Mouse (Mus musculus) gastrocnemius, postnatal 4 days (tissue): ENCODE measurements at regions not wholly inside any gene's neighbourhood (a gene's known extent, or its start where the extent isn't known, plus 50 kb on each side); places are given as distances from the start of the nearest gene placed in this dataset.

Experiments used
- DNase-seq, 2 experiments: peaks; one replicate each; pipeline ENCODE4 v3.0.0; 2021 to 2022; ENCODE audit warnings: low spot score in 2 of 2, mixed read lengths in 2 of 2

DNA sequence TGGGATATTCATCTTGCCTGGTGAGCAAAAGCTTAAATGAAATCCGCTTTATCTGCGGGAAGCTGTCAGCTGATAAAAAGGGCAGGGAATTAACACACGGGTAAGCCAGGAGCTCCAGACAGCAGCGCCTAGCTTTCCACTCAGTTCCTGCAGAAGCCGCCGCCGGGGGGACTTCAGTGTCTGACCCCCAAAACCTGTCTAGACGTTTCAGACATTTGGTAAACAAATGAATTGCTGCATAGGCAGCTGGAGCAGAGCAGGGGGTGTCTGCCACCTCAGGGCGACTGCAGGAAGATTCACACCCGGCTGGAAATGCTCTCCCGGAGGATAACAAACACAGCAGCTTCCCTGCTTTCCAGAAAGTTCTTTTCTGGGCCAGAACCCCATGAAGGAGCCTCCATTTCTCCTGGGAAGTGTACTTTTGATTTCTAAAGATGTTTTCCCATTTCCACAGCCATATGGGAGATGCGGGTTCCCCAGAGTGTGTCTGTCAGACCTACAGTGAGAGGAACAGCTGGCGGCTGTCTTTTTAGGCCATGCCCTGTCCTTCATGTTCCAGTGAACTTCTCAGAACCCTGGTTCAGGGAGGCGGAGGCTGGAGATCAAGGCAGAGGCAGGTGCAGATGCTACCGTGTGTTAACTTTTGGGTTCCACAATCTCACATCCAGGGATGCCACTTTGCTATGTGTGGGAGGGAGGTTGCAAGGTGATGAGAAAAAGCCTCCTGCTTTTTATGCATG, 58.7 kb upstream of the Pmepa1 start:
- no peak for DNase-seq

DNA sequence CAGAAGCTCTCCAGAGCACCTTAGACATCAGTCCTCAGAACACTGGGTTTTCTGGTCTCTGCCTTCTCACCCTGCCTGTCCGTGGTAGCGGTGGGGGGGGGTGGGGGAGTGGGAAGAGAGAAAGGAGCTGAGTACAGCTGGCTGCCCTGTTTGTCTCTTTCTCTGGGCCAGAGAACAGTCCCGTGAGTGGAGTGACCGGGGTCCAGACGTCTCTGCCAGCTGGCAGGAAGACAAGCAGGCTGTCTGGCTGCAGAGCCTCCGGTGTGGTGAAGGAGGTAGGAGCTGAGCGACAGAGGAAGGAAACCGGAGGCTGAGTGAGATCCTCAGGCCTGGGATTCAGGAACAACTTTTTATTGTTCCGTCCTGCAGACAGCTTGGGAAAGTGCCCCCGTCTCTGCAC, 59.5 kb upstream of the Pmepa1 start:
- DNase-seq: peak; percentile 53 to 77

DNA sequence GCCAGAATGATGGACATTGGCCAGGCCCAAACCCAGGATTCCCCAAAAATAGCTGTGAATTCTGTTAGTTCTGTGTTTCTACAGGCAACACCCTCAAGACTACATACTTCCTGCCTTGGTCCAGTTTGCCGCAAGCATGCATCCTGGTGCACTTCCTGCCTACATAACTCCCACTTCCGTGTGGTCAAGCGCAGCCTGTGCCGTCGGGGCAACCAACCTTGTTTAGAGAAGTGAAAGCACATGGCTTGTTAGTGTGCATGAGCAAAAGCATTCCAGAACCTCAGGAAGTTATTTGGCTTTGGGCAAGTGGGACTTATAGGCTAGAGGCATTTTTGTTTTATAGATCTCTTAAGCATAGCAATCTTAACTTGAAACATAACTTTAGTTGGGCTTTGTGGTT, 61.3 kb upstream of the Pmepa1 start:
- no peak for DNase-seq

DNA sequence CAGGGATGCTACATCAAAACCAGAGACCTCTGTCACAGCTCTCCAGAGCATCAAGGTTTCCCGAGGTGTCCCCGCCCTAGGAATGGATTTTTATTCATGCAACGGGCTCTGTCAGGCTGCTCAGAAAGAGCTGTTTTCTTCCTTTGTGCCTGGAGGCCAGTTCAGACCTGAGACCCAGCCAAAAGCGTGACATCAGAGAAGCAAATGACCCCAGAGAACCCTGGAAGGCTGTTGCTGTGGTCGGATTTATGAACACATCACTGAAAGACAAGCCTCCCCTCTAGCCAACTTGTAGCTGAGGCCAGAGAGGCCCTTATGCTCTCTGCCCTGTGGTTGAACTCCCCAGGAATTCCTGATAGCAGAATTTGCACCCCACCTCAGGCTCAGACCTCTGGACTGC, 62.3 kb upstream of the Pmepa1 start:
- peak in 1 of 2 experiments; percentile 77 for DNase-seq

DNA sequence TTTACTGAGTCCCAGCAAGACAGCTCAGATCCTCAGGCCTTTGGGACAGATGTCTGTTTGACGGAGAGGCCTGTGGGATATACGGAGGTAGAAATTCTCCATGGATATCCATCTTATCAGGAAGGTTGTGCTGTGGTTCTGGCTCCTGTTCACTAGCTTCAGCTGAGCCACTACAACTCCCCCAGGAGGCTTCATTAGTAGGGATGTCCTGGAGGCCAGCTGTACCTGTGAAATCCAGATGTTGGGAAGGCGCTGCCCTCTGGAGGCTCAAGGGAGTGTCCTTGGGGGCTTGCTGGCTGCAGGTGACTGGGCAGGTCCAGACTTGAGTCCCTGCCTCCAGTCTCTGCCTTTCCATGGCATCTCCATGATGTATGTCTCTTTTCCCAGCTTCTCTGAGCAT, 62.9 kb upstream of the Pmepa1 start:
- DNase-seq: no peak

DNA sequence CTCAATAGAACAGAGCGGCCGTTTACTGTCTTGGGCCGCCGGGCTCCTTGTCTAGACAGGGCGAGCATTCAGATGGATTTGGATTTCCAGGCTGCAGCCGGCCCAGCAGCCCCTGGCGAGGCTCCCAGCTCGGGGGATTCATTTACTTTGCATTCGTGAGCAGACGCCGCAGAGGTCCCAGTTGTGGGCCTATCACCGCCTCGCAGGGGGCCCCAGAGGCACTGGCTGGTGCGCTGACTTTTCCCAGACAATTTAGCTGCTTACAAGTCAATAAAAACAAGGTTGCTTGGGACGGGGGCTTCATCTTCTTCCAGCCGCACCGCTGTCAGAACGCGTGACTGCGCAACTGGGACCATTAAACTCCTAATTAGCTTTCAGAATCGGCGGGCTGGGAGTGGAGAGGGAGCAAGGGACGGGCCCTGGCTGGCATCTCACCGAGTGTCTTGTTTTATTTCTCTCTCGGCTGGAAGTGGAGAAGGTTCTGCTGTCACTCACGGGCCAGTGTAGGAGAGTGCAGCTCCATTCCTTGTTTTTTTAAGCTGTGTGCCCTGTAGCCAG, 63.8 kb upstream of the Pmepa1 start:
- peak; percentile 53 to 81 for DNase-seq

DNA sequence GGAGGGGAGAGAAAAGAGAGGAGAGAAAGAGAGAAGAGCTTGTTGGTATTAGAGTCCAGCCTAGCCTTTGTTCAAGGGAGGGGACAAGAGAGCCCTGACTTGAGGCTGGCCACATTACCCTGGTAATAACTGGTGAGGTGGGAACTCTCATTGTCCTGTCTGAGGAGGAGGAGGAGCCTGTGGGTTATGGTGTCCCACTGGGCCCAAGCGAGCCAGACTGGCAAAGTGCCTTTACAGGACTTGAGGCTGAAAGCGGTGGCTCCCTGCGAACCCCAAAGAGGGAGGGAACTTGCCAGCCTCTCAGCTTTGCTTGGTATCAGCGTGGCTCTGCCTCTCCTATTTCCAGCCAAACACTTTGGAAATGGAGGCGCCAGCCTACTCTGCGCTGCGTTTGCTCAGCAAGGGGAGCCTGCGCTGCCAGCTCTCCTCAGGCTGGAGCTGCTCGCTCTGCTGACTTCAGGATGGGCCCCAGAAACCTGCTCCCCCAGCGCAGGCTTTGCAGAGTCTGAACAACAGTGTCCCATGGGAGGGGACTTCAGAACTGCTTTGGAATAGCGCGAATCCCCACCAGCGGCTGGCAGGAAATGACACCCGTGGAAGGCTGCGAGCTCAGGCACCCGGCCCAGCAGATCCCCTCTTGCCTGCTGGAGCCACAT, 66.4 kb upstream of the Pmepa1 start:
- peak in 1 of 2 experiments; percentile 25 for DNase-seq

DNA sequence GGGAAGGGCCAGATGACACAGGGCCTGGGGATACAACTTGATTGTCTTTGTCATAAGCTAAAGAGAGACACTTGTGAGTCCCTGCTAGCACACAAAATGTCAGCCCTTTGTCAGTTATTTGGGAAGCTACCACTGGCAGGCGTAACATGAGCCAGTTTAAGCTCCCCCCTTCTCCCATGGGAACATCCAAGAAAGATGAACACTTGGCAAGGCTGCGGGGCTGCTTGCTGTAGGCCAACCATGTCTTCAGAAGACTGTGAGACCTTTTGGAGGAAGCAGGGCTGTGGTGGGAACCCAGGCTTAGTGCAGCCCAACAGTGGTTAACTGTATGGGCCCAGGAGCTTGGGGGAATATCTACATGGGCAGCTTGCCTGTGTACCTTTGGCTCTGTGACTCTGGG, 67.3 kb upstream of the Pmepa1 start:
- DNase-seq: no peak

DNA sequence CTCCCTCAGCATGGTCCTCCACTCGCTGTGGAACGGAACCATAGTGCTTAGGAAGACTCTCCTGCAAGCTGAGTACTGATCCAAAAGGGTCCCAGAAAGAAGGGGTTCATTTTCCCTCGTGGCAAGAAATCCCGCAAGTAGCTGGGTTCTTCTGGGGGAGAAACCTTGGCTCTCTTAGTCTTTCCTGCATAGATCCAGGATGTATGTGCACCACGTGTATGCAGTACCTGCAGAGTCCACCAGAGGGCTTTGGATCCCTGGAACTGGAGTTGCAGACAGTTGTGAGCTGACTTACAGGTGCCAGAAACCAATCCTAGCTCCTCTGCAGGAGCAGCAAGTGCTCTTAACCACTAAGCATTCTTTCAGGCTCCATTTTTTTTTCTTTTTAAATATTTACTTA, 67.9 kb upstream of the Pmepa1 start:
- no peak for DNase-seq

DNA sequence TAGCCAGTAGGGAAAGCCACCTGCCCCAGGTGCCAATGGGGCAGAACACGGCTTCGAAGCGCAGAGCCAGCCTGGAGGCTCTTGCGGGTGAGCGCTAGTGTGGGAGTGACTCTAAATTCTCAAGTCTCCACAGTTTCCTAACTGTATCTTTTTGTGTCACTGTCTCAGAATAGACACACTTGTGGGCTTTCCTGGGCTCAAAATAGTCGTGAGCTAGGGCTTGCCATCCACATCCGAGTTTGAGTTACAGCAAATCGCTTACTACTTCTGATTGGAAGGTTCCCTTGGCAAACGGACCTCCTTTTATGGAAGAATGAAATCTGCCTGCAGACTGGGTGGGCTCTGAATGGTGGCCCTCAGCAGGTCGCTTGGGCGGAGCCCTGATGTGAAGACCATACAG, 71.0 kb upstream of the Pmepa1 start:
- DNase-seq: no peak

DNA sequence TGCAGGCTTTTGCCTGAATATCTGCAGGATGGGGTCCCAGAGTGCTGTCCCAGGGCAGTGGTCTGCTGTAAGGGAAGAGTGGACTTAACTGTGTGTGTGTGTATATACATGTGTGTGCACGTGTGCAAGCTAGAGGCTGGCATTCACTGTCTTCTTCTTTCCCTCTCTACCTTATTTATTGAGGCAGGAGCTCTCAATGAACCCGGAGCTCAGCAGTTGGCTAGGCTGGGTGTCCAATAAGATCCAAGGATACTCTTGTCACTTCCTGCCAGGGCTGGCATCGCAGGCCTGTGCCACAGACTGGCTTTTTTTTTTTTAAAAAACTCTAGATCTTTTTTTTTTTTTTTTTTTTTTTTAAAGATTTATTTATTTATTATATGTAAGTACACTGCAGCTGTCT, 72.4 kb upstream of the Pmepa1 start:
- DNase-seq: no peak

DNA sequence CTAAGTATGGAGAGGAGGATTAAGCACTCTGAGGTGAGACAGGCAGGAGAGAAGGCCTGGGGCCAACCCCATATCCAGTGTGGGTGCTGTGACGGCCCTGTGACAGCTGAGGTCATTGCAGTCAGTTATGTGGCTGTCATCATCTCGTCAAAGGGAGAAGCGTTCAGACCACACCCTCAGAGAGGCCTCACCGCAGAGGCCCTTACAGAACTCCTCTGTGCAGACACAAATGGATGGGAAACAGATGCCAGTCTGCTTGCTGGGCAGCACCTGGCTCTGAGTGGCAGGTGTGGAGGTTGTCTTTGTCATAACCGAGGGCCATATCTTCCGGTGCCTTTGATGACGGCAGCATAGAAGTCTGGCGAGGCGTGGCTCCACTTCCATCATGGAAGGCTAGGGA, 73.2 kb upstream of the Pmepa1 start:
- DNase-seq: no peak

DNA sequence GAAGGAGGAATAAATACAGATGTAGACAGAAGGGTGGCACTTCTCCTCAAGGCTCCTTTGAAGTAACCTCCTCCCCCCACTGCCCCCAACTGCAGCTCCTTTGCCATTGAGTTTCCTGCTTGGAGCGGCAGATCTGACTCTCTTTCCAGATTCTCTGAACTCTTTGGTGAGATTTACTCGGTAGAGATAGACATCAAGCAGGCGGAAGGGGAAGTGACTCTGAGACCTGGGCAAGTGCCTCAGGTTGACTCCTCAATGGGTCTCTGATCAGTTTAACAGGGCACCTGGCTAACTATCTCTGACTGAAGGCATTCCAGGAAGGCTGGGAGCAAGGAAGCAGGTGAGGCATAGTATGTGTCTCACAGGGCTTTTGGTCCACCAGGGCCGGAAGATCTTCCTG, 73.6 kb upstream of the Pmepa1 start:
- DNase-seq: no peak

DNA sequence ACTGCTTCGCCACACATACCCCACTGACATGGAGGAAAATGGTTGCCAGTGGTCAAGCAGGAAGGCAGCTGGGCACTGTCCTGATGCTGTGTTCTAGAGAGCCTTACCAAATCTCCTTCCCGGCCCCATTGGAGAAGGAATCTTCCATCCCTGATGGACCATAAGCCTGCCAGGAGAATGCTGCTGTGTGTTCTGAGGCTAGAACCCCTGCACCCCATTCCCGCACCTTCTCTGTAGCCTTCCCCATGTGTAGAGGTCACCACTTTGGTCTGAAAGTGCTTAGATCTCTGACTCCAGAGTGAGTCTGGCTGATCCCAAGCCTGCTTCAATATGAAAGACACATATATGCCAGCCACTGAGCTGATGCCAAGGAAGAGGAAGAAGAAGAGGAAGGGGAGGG, 74.1 kb upstream of the Pmepa1 start:
- no peak for DNase-seq

DNA sequence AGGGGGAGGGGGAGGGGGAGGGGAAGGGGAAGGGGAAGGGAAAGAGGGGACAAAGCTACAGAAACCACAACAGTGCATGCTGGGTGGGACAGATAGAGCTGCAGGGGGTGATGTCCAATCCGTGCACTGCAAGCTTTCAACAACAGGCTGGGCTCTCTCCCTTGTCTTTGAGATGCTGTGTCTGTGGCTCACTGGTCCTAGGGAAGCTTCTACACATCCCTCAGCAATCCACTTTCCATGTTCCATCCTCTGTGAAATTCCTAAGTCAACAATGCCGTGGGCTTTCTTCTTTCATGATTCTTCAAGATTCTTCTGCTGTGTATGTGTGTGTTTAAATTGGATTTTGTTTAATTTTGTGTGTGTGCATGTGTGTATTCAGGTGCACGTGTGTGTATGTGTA, 74.5 kb upstream of the Pmepa1 start:
- no peak for DNase-seq

DNA sequence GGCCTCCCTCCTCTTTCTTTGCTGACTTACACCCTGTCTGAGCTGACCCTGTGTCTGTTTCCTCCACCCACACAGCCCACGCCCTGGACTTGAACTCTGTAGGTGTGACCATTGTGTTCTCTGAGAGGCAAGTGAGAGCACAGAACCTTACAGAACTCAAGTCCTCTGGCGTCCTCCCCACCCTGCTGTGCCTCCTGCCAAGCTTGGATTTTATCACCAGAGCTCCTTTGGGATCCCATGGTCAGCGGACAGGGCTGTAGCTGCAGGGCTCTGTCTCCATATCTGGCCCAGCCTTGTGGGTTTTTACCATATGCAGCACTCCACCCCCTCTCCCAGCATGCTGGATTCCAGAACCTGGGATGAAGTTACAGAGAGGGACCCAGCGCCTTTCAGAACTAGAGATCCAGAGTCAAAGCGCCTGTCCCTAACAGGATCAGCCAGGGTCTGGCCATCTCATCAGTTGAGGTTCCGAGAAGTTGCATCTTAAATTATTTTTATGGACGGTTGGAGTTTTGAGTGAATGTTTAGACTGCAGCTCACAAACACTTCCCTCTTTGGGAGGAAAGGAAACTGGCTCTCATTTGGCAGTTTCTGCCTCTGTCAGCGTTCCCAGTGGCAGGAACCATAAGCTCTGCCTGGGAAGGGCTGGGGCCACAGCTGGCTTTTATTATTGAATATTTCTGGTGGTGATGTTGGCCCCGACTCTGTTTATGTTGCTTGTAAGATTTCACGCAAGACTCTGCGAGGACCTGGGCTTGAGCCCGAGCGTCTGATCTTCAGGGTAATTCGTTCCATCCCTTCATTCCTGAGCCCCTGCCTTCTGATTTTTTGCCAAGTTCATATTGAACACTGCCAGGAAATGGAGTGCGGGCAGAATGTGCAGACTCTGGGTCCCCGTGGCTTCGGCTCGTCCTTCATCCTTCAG, 75.8 kb upstream of the Pmepa1 start:
- DNase-seq: peak; percentile 47 to 78

DNA sequence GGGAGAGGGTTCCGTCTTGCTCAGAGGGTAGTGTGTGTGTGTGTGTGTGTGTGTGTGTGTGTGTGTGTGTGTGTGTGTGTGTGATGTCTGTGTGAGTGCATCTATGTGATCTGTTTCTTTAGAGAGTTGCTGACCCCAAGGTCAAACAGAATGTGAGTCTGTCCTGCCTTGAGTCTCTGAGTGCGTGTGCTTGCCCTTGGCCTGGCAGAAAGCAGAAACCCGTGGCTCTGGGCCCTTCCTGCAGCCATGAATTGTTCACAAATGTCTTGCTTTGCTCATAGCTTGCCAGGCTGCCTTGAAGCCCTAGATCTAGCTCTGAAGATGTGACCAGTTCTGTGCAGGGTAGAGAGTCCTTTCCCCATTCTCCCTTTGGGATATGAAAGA, 76.4 kb upstream of the Pmepa1 start:
- DNase-seq: no peak

DNA sequence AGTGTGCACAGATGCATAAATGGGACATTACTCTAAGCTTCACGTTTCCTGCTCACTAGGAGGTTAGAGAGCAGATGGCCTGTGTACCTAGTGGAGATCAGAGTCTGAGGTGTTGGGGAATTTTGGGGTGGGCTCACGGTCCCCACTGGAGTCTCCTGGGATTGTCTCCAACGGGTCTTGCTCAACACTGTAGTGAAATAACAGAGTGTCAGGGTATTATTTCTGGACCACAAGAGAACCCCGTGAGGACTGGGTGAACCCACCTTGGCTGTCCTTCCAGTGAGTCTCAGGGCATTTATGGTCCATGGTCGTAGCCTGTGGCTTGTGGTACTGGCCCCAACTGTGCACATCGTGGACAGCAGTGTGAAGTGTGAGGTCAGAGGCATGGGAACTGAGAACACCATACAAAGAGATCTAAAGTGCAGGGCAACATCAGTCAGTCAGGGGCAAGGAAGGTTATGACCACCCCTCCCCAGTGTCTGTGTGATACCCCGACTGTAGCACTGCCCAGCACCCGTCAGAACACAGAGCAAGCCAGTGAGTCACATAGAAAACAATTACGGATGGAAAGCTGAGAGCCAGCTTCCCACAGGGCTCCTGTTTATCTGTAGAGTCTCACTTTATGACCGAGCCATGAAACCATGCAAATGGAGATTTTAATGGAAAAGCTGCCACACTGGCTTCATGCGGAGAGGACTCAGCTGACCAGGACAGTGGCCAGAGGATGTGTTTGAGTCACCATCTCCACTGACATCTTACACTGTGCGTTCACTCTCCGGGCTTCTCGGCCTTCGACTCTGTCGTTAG, 77.3 kb upstream of the Pmepa1 start:
- no peak for DNase-seq

DNA sequence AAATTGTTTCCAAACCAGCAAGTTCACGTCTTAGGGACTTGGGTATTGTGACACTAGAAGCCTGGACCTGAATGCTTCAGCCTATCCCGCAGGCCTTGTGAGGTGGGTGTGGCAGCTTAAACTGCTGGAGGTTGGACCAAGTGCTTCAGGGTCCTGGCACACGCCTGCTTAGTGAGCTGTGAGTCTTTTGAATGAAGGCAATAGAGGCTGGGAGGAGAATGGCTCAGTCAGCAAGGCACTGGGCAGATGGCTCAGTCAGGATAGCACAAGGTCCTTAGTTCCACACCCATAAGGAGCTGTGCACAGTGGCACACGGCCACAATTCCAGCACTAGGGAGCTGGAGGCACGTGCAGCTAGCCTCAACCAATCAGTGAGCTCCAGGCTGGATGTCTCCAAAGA, 80.5 kb upstream of the Pmepa1 start:
- DNase-seq: no peak

DNA sequence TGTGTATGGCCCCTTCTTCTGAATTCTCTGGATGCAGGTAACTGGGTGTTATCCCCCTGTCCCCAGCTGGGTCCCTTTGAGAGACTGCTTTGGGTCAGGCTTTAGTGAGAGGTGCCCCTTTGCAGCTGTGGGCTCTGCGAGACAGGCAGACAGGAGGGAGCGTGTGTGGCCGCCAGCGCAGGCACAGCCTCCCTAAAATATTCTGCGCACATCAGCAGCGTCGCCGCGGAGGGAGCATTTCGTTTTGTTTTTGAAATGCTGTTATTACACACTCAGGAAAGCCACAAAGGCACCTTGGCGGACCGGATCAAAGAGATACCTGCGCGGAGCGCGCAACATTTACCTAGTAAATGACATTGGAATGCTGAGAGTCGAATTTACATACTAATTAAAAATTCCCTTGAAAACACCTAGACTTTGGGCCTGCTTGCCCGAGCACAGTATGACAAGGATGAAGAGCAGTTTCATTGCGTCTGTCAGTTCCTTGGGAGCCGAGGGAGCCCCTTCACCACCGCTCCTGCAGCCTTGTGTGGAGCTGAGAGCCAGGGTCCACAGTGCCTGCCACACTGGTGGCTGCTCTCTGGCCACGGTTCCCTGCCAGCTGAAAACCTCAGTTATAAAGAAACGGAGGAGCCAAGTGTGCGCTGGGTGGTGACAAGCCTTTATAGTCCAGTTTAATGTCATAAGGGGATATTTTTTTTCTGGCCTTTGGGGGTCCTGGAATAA, 89.3 kb upstream of the Pmepa1 start:
- DNase-seq: no peak
